Mouse (Mus musculus) ES-Bruce4 (cell line): Measurements from ENCODE around the gene Cyp2c50. TPM values are rescaled to one million over a fixed set of nuclear protein-coding genes. Genes with fewer than 3 reads are reported as not detected.
"Not testable (repeated sequence)": the region's sequence is repeated elsewhere in the genome, so short reads cannot be mapped to it uniquely, and the experiment has no call there.

Source experiments
- H3K27ac ChIP-seq: 2 replicates; pipeline ENCODE4 v1.5.1; 2012; ENCODE audit warnings: low read length, inconsistent platforms; ENCODE audit not compliant: insufficient read depth
- H3K27me3 ChIP-seq: 2 replicates; pipeline ENCODE4 v1.6.1; 2012; ENCODE audit warnings: mild to moderate bottlenecking, low read length, inconsistent platforms; ENCODE audit not compliant: control insufficient read depth, poor library complexity, insufficient read depth, severe bottlenecking
- H3K36me3 ChIP-seq: 2 replicates; pipeline ENCODE4 v1.6.1; 2012; ENCODE audit warnings: inconsistent platforms, mild to moderate bottlenecking, low read length, moderate library complexity; ENCODE audit not compliant: control insufficient read depth, poor library complexity, insufficient read depth, severe bottlenecking
- H3K4me1 ChIP-seq: one replicate; pipeline ENCODE4 v1.8.1; 2011; ENCODE audit warnings: low read length; ENCODE audit not compliant: control insufficient read depth, insufficient read depth
- H3K4me3 ChIP-seq: 2 replicates; pipeline ENCODE4 v1.5.1; 2011; ENCODE audit warnings: low read depth, mild to moderate bottlenecking, low read length
- H3K9ac ChIP-seq: 2 replicates; pipeline ENCODE4 v1.6.1; 2012; ENCODE audit warnings: low read depth, mild to moderate bottlenecking, inconsistent platforms; ENCODE audit not compliant: poor library complexity, severe bottlenecking
- H3K9me3 ChIP-seq: replicated peaks from 2 replicates; pipeline ENCODE4 v1.6.1; 2012; ENCODE audit warnings: mild to moderate bottlenecking, low read length, inconsistent platforms; ENCODE audit not compliant: control insufficient read depth, poor library complexity, insufficient read depth, severe bottlenecking
- CTCF ChIP-seq: IDR thresholded peaks from one replicate; pipeline ENCODE4 v1.8.1; 2011; ENCODE audit warnings: low read depth, low read length
- EP300 ChIP-seq: IDR thresholded peaks from 2 replicates; pipeline ENCODE4 v1.6.1; 2011; ENCODE audit warnings: low read depth, low read length; ENCODE audit not compliant: insufficient read depth
- POLR2A ChIP-seq: IDR thresholded peaks from one replicate; pipeline ENCODE4 v1.8.1; 2011; ENCODE audit warnings: low read length; ENCODE audit not compliant: insufficient read depth
- polyA plus RNA-seq: library from polyadenylated mRNA; stranded (reverse); fragments of >200 nt; gene quantifications from 2 replicates; pipeline ENCODE4 v1.2.4, GENCODE M21; 2011; ENCODE audit warnings: low read depth; ENCODE audit not compliant: missing spikeins, insufficient read depth, insufficient read length

The Cyp2c50 gene
- polyA plus RNA-seq, result not detected in 2 replicates

- not testable (repeated sequence) for H3K4me1 ChIP-seq, H3K4me3 ChIP-seq, H3K9me3 ChIP-seq, H3K27ac ChIP-seq, H3K9ac ChIP-seq, H3K36me3 ChIP-seq, H3K27me3 ChIP-seq
Measured at GRCm38 (mm10) chr19:40089421-40089820, at the start of gene Cyp2c50. Gene Cyp2c50 (plus strand): TSS chr19:40089688.

GRCm38 (mm10) chr19:40073701-40074100 lies 15.8 kb upstream of the Cyp2c50 start, which contains the start of gene Cyp2c54:
Gene Cyp2c54 (minus strand): TSS chr19:40073827.
- peaks cover 2% of the 10 kb centered on the region; the same call in 1 of the 2 replicates for H3K9me3 ChIP-seq
- no peak within 1 kb of the TSS for H3K27ac ChIP-seq
- H3K4me3 ChIP-seq, result no peak within 1 kb of the TSS
- H3K9ac ChIP-seq, result no peak within 1 kb of the TSS
- no peaks in the 10 kb centered on the region for H3K36me3 ChIP-seq
- TF ChIP-seq POLR2A, result no peak
- TF ChIP-seq EP300, result no peak
- no peak for TF ChIP-seq CTCF
- no peaks in the 10 kb centered on the region for H3K4me1 ChIP-seq
- no peaks in the 10 kb centered on the region for H3K27me3 ChIP-seq

- Histone ChIP-seq H3K4me3 (no peak overlapping the region), H3K9ac (no peak overlapping the region), H3K27ac (no peak overlapping the region), H3K27me3 (no peaks in the 10 kb centered on the region), H3K4me1 (no peaks in the 10 kb centered on the region), H3K9me3 (no peaks in the 10 kb centered on the region), H3K36me3 (no peaks in the 10 kb centered on the region)
- no peak for TF ChIP-seq POLR2A
- no peak for TF ChIP-seq CTCF
- TF ChIP-seq EP300, result no peak
Measured at GRCm38 (mm10) chr19:40088381-40088780, 1.1 kb upstream of the Cyp2c50 start.

GRCm38 (mm10) chr19:40091111-40091510 lies 1.6 kb downstream of the Cyp2c50 start:
- H3K4me1 ChIP-seq, result no peaks in the 10 kb centered on the region
- TF ChIP-seq POLR2A (no peak), EP300 (no peak), CTCF (no peak)
- H3K36me3 ChIP-seq, result no peaks in the 10 kb centered on the region
- H3K9me3 ChIP-seq, result no peaks in the 10 kb centered on the region
- no peak overlapping the region for H3K9ac ChIP-seq
- H3K27me3 ChIP-seq, result no peaks in the 10 kb centered on the region
- H3K4me3 ChIP-seq, result no peak overlapping the region
- H3K27ac ChIP-seq, result no peak overlapping the region

GRCm38 (mm10) chr19:40119624-40120023 lies 30.1 kb downstream of the Cyp2c50 start:
- H3K36me3 ChIP-seq, H3K4me3 ChIP-seq, H3K27ac ChIP-seq: not testable (repeated sequence)

GRCm38 (mm10) chr19:40125165-40125564 lies 35.7 kb downstream of the Cyp2c50 start:
- not testable (repeated sequence) for H3K36me3 ChIP-seq, H3K4me1 ChIP-seq, H3K27me3 ChIP-seq, H3K9me3 ChIP-seq, H3K9ac ChIP-seq
- TF ChIP-seq EP300, result peak; percentile 72; the same call in 1 of the 2 replicates
- Histone ChIP-seq H3K27ac (peak overlapping the region; percentile 47; the same call in 1 of the 2 replicates), H3K4me3 (peak overlapping the region; percentile 36; the same call in 1 of the 2 replicates)

More at GRCm38 (mm10) chr19:40119624-40120023, 30.1 kb downstream of the Cyp2c50 start:
- not testable (repeated sequence) for H3K9ac ChIP-seq, H3K9me3 ChIP-seq, H3K4me1 ChIP-seq, H3K27me3 ChIP-seq
